Mouse (Mus musculus): ENCODE measurements around the gene Enthd1. TPM values are rescaled to one million over a fixed set of nuclear protein-coding genes. Genes with fewer than 3 reads are reported as not detected.

The Enthd1 gene
- polyA plus RNA-seq, 1 experiment from 2014 or later = not detected

GRCm38 (mm10) chr15:80577166-80577960, 12.4 kb upstream of the Enthd1 start:
- H3K4me1 ChIP-seq (ENCODE audit: control insufficient read depth, insufficient read depth, low read length) = peaks cover 15% of the 10 kb centered on the region; the same call in 1 of the 2 replicates
- WGBS = 6% methylated on average over 22 of the region's 22 CpGs
- no peak overlapping the region for H3K4me3 ChIP-seq (replicated peaks; ENCODE audit: low read depth, low read length)
- no peaks in the 10 kb centered on the region for H3K36me3 ChIP-seq (ENCODE audit: control insufficient read depth, insufficient read depth, low read length)
- no peaks in the 10 kb centered on the region for H3K27me3 ChIP-seq (ENCODE audit: control insufficient read depth, insufficient read depth, low read length)
- H3K9ac ChIP-seq (replicated peaks; ENCODE audit: low read length) = no peak overlapping the region
- DNase-seq (peak; percentile 48), ATAC-seq (ENCODE audit: low FRiP score, low TSS enrichment) (no peak)
- peak overlapping the region; percentile 31 for H3K4me2 ChIP-seq (ENCODE audit: low read length)
- no peaks in the 10 kb centered on the region for H3K9me3 ChIP-seq (ENCODE audit: control insufficient read depth, low read length)
- no peak overlapping the region; the same call in 1 of the 2 replicates for H3K27ac ChIP-seq (replicated peaks; ENCODE audit: low read depth, low read length)

- H3K36me3 ChIP-seq (ENCODE audit: control insufficient read depth, insufficient read depth, low read length) = no peaks in the 10 kb centered on the region
- 73% methylated on average over 11 of the region's 11 CpGs for WGBS
- H3K4me2 ChIP-seq (ENCODE audit: low read length) = no peak overlapping the region
- no peak for DNase-seq
- no peaks in the 10 kb centered on the region for H3K9me3 ChIP-seq (ENCODE audit: control insufficient read depth, low read length)
- no peaks in the 10 kb centered on the region for H3K27me3 ChIP-seq (ENCODE audit: control insufficient read depth, insufficient read depth, low read length)
- H3K4me3 ChIP-seq (replicated peaks; ENCODE audit: low read depth, low read length) = no peak overlapping the region
- H3K27ac ChIP-seq (replicated peaks; ENCODE audit: low read depth, low read length) = no peak overlapping the region
- no peak overlapping the region for H3K9ac ChIP-seq (replicated peaks; ENCODE audit: low read length)
- H3K4me1 ChIP-seq (ENCODE audit: control insufficient read depth, insufficient read depth, low read length) = peaks cover 15% of the 10 kb centered on the region; the same call in 1 of the 2 replicates
- ATAC-seq (ENCODE audit: low FRiP score, low TSS enrichment) = no peak
These were observed 11.5 kb upstream of the Enthd1 start for GRCm38 (mm10) chr15:80576415-80576994.

GRCm38 (mm10) chr15:80575817-80576370, 10.9 kb upstream of the Enthd1 start:
- WGBS = 83% methylated on average over 13 of the region's 13 CpGs
- Histone ChIP-seq H3K27me3 (ENCODE audit: control insufficient read depth, insufficient read depth, low read length) (no peaks in the 10 kb centered on the region), H3K4me1 (ENCODE audit: control insufficient read depth, insufficient read depth, low read length) (peaks cover 15% of the 10 kb centered on the region; the same call in 1 of the 2 replicates), H3K9me3 (ENCODE audit: control insufficient read depth, low read length) (no peaks in the 10 kb centered on the region), H3K9ac (replicated peaks; ENCODE audit: low read length) (no peak overlapping the region), H3K4me3 (replicated peaks; ENCODE audit: low read depth, low read length) (no peak overlapping the region), H3K27ac (replicated peaks; ENCODE audit: low read depth, low read length) (no peak overlapping the region), H3K36me3 (ENCODE audit: control insufficient read depth, insufficient read depth, low read length) (no peaks in the 10 kb centered on the region), H3K4me2 (ENCODE audit: low read length) (no peak overlapping the region)
- no peak for DNase-seq
- ATAC-seq (ENCODE audit: low FRiP score, low TSS enrichment) = no peak

- H3K4me3 ChIP-seq (replicated peaks; ENCODE audit: low read depth, low read length) = no peak overlapping the region
- H3K4me2 ChIP-seq (ENCODE audit: low read length) = no peak overlapping the region
- ATAC-seq (ENCODE audit: low FRiP score, low TSS enrichment) (no peak), DNase-seq (no peak)
- no peak overlapping the region for H3K9ac ChIP-seq (replicated peaks; ENCODE audit: low read length)
- H3K9me3 ChIP-seq (ENCODE audit: control insufficient read depth, low read length) = no peaks in the 10 kb centered on the region
- H3K36me3 ChIP-seq (ENCODE audit: control insufficient read depth, insufficient read depth, low read length) = no peaks in the 10 kb centered on the region
- H3K27ac ChIP-seq (replicated peaks; ENCODE audit: low read depth, low read length) = no peak overlapping the region
- peaks cover 15% of the 10 kb centered on the region; the same call in 1 of the 2 replicates for H3K4me1 ChIP-seq (ENCODE audit: control insufficient read depth, insufficient read depth, low read length)
- no peaks in the 10 kb centered on the region for H3K27me3 ChIP-seq (ENCODE audit: control insufficient read depth, insufficient read depth, low read length)
- WGBS = 91% methylated on average over 17 of the region's 17 CpGs
These were observed 9.5 kb upstream of the Enthd1 start for GRCm38 (mm10) chr15:80574211-80575040.

GRCm38 (mm10) chr15:80572811-80573520, 8.0 kb upstream of the Enthd1 start:
- Histone ChIP-seq H3K4me2 (ENCODE audit: low read length) (no peak overlapping the region), H3K9me3 (ENCODE audit: control insufficient read depth, low read length) (no peaks in the 10 kb centered on the region), H3K27me3 (ENCODE audit: control insufficient read depth, insufficient read depth, low read length) (no peaks in the 10 kb centered on the region), H3K4me1 (ENCODE audit: control insufficient read depth, insufficient read depth, low read length) (peaks cover 12% of the 10 kb centered on the region; the same call in 1 of the 2 replicates), H3K27ac (replicated peaks; ENCODE audit: low read depth, low read length) (no peak overlapping the region), H3K4me3 (replicated peaks; ENCODE audit: low read depth, low read length) (no peak overlapping the region), H3K9ac (replicated peaks; ENCODE audit: low read length) (no peak overlapping the region), H3K36me3 (ENCODE audit: control insufficient read depth, insufficient read depth, low read length) (no peaks in the 10 kb centered on the region)
- DNase-seq = no peak
- ATAC-seq (ENCODE audit: low FRiP score, low TSS enrichment) = no peak
- WGBS = 78% methylated on average over 9 of the region's 9 CpGs

- H3K4me3 ChIP-seq (replicated peaks; ENCODE audit: low read depth, low read length) = no peak within 1 kb of the TSS
- H3K27me3 ChIP-seq (ENCODE audit: control insufficient read depth, insufficient read depth, low read length) = no peaks in the 10 kb centered on the region
- 67% methylated on average over 12 of the region's 12 CpGs for WGBS
These were observed 7.3 kb upstream of the Enthd1 start, which contains the start of gene Grap2 for GRCm38 (mm10) chr15:80572291-80572690. Grap2 (plus strand) TSS chr15:80572594.

GRCm38 (mm10) chr15:80571611-80572010, 6.7 kb upstream of the Enthd1 start:
- Histone ChIP-seq H3K9me3 (ENCODE audit: control insufficient read depth, low read length) (no peaks in the 10 kb centered on the region), H3K4me3 (replicated peaks; ENCODE audit: low read depth, low read length) (no peak overlapping the region), H3K27ac (replicated peaks; ENCODE audit: low read depth, low read length) (no peak overlapping the region), H3K9ac (replicated peaks; ENCODE audit: low read length) (no peak overlapping the region), H3K36me3 (ENCODE audit: control insufficient read depth, insufficient read depth, low read length) (no peaks in the 10 kb centered on the region), H3K4me1 (ENCODE audit: control insufficient read depth, insufficient read depth, low read length) (no peaks in the 10 kb centered on the region), H3K27me3 (ENCODE audit: control insufficient read depth, insufficient read depth, low read length) (no peaks in the 10 kb centered on the region), H3K4me2 (ENCODE audit: low read length) (no peak overlapping the region)
- ATAC-seq (ENCODE audit: low FRiP score, low TSS enrichment) (no peak), DNase-seq (no peak)
- 74% methylated on average over 7 of the region's 7 CpGs for WGBS

More at GRCm38 (mm10) chr15:80572291-80572690, 7.3 kb upstream of the Enthd1 start, which contains the start of gene Grap2:
- Histone ChIP-seq H3K4me2 (ENCODE audit: low read length) (no peak within 1 kb of the TSS), H3K36me3 (ENCODE audit: control insufficient read depth, insufficient read depth, low read length) (no peaks in the 10 kb centered on the region), H3K27ac (replicated peaks; ENCODE audit: low read depth, low read length) (no peak within 1 kb of the TSS), H3K4me1 (ENCODE audit: control insufficient read depth, insufficient read depth, low read length) (0 out of 2 replicates have a peak, but pooled peaks cover 6% of the 10 kb centered on the region), H3K9me3 (ENCODE audit: control insufficient read depth, low read length) (no peaks in the 10 kb centered on the region), H3K9ac (replicated peaks; ENCODE audit: low read length) (no peak within 1 kb of the TSS)
- ATAC-seq (ENCODE audit: low FRiP score, low TSS enrichment) = no peak
- DNase-seq = no peak

- ATAC-seq (ENCODE audit: low FRiP score, low TSS enrichment) (no peak), DNase-seq (no peak)
- H3K9me3 ChIP-seq (ENCODE audit: control insufficient read depth, low read length) = no peaks in the 10 kb centered on the region
- H3K4me2 ChIP-seq (ENCODE audit: low read length) = no peak overlapping the region
- H3K27ac ChIP-seq (replicated peaks; ENCODE audit: low read depth, low read length) = no peak overlapping the region
- WGBS = 92% methylated on average over 1 of the region's 1 CpGs
- no peaks in the 10 kb centered on the region for H3K27me3 ChIP-seq (ENCODE audit: control insufficient read depth, insufficient read depth, low read length)
- H3K4me1 ChIP-seq (ENCODE audit: control insufficient read depth, insufficient read depth, low read length) = no peaks in the 10 kb centered on the region
- H3K36me3 ChIP-seq (ENCODE audit: control insufficient read depth, insufficient read depth, low read length) = no peaks in the 10 kb centered on the region
- no peak overlapping the region for H3K9ac ChIP-seq (replicated peaks; ENCODE audit: low read length)
- H3K4me3 ChIP-seq (replicated peaks; ENCODE audit: low read depth, low read length) = no peak overlapping the region
These were observed 5.3 kb upstream of the Enthd1 start for GRCm38 (mm10) chr15:80570226-80570625.
